Mouse (Mus musculus) lung, embryonic 16.5 days (tissue): ENCODE measurements around the gene Gm3336. TPM values are rescaled to one million over a fixed set of nuclear protein-coding genes. Genes with fewer than 3 reads are reported as not detected.
A peak's percentile ranks its signal among the peaks of the same experiment; 100 is the strongest.

Experiments used
- ATAC-seq: fragments of 200-750 bp; cut with Nextera tagmentation; 2 replicates; pipeline ENCODE4 v1.8.0; 2017; ENCODE audit warnings: low read depth, mild to moderate bottlenecking, moderate library complexity
- H3K27ac ChIP-seq: fragments of 300-500 bp; sonication (generic); 2 replicates; pipeline ENCODE4 v1.5.1; 2014; ENCODE audit warnings: mild to moderate bottlenecking, control low read depth, low read length
- H3K27me3 ChIP-seq: fragments of 300-500 bp; sonication (generic); 2 replicates; pipeline ENCODE4 v1.6.1; 2014; ENCODE audit warnings: low read depth, low read length, mixed read lengths; ENCODE audit not compliant: control insufficient read depth, insufficient read depth
- H3K36me3 ChIP-seq: fragments of 300-500 bp; sonication (generic); 2 replicates; pipeline ENCODE4 v1.6.1; 2014; ENCODE audit warnings: low read length; ENCODE audit not compliant: control insufficient read depth, insufficient read depth
- H3K4me1 ChIP-seq: fragments of 300-500 bp; sonication (generic); replicated peaks from 2 replicates; pipeline ENCODE4 v1.6.1; 2014; ENCODE audit warnings: low read length, mixed read lengths; ENCODE audit not compliant: control insufficient read depth, insufficient read depth
- H3K4me2 ChIP-seq: fragments of 300-500 bp; sonication (generic); 2 replicates; pipeline ENCODE4 v1.6.1; 2014; ENCODE audit warnings: low read depth, low read length, control low read depth
- H3K4me3 ChIP-seq: fragments of 300-500 bp; sonication (generic); 2 replicates; pipeline ENCODE4 v1.5.1; 2014; ENCODE audit warnings: mild to moderate bottlenecking, low read length, control low read depth
- H3K9ac ChIP-seq: fragments of 300-500 bp; sonication (generic); 2 replicates; pipeline ENCODE4 v1.6.1; 2014; ENCODE audit warnings: low read length, control low read depth
- H3K9me3 ChIP-seq: fragments of 300-500 bp; sonication (generic); 2 replicates; pipeline ENCODE4 v1.6.1; 2016; ENCODE audit warnings: low read length; ENCODE audit not compliant: control insufficient read depth
- WGBS: fragments of 180-500 bp; shearing (Covaris S2); extraction: QIAGEN DNeasy Blood & Tissue Kit; methylation state at CpG from one replicate; pipeline ENCODE4 v1.1.7; 2014; 5-methylcytosine and 5-hydroxymethylcytosine counted together
- polyA plus RNA-seq: library from polyadenylated mRNA; unstranded; fragments of >200 nt; fragmentation: Nextera tagmentation; extraction: Ambion mirVana; gene quantifications from 2 replicates; pipeline ENCODE4 v1.2.1, GENCODE M21; 2015

The Gm3336 gene
- polyA plus RNA-seq, 1 experiment from 2014 or later, result not detected

DNA sequence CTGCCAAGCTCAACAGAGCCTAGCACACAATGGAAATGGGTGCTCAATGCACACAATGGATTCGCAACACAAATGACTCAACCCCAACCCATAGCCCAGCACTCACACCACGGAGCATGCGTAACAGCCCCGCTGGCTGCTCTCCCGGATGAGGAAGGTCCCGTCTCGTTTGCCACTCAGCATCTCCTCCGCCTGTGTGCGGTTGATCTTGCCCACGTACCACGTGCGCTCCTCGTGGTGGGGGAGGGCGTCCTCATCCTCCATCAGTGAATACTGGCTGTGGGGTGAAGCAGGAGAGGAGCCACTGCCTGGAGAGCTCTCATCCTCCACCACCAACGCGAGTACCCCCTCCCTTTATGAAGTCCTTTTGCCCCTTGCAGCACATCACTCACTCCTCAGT is 50.6 kb downstream of the Gm3336 start:
- WGBS, result 82% methylated on average over 16 of the region's 16 CpGs
- peaks cover 30% of the 10 kb centered on the region for H3K4me1 ChIP-seq

DNA sequence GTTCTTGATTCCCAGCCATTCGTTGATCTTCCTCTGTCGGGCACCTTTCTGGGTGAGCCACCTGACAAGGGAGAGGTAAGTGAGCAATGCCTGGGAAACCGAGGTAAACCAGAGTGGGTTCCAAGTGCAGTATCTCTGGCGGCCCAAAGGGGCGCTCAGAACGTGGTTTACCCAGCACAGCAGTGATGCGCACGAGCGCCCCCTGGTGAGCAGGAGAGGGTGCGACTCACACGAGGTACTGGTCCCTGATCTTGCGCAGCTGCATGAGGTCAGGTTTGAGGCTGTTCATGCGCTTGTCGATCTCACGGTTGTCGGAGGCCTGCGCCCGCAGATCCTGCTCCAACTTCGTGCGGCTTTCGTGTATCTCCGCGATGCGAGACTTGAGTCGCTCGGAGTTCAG is 51.0 kb downstream of the Gm3336 start:
- Histone ChIP-seq H3K27me3 (no peaks in the 10 kb centered on the region), H3K4me1 (peaks cover 34% of the 10 kb centered on the region), H3K4me3 (no peak overlapping the region), H3K4me2 (no peak overlapping the region), H3K36me3 (peaks cover 19% of the 10 kb centered on the region), H3K9ac (no peak overlapping the region), H3K9me3 (no peaks in the 10 kb centered on the region), H3K27ac (no peak overlapping the region)
- WGBS, result 5% methylated on average over 26 of the region's 26 CpGs
- peak; percentile 41 for ATAC-seq

More for the DNA sequence above, 50.6 kb downstream of the Gm3336 start:
- ATAC-seq, result no peak
- no peaks in the 10 kb centered on the region for H3K9me3 ChIP-seq
- H3K9ac ChIP-seq, result no peak overlapping the region
- no peak overlapping the region for H3K4me2 ChIP-seq
- no peak overlapping the region for H3K4me3 ChIP-seq
- no peaks in the 10 kb centered on the region for H3K27me3 ChIP-seq
- H3K27ac ChIP-seq, result no peak overlapping the region
- peaks cover 18% of the 10 kb centered on the region for H3K36me3 ChIP-seq

DNA sequence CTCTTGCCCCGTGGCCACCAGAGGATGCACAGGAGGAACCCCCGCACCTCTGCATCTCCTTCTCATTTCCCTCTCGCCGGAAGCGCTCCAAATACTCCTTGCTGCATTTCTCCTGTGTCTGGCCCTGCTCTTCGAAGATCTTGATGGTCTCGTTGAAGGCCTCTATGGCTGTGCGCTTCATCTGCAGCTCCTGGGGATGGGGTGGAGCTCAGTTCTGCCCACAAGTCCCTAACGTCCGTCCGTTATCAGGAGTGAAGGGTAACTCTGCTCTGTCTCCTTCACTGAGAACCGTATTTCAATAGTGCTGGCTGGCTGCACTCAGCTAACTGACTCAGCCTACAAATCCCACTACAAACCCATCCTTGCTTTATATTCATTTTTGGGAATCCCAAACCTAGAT is 51.5 kb downstream of the Gm3336 start:
- Histone ChIP-seq H3K27me3 (no peaks in the 10 kb centered on the region), H3K36me3 (peaks cover 23% of the 10 kb centered on the region), H3K9ac (no peak overlapping the region), H3K27ac (no peak overlapping the region), H3K4me3 (no peak overlapping the region), H3K4me2 (no peak overlapping the region), H3K9me3 (no peaks in the 10 kb centered on the region), H3K4me1 (peaks cover 39% of the 10 kb centered on the region)
- 67% methylated on average over 12 of the region's 12 CpGs for WGBS
- ATAC-seq, result no peak

DNA sequence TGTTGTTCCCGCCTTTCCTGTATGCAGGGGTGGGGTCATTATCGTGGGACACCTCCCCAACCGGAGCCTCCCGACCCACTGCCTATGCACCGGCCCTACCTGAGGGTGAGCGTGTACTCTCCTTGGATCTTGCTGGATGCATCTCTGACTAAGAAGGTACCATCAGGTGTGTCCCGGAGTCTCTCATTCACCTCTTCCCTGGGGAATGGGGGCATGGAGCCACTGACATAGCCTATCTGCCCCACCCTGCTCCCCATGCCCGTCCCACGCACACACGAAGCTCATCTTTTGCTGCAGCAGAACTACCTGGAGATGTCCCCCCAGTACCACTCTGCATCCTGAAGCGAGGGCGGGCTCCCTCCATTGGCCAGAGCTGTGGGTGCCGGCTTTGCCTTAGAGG is 52.4 kb downstream of the Gm3336 start:
- no peaks in the 10 kb centered on the region for H3K27me3 ChIP-seq
- WGBS, result 93% methylated on average over 13 of the region's 13 CpGs
- H3K27ac ChIP-seq, result no peak overlapping the region
- no peak overlapping the region for H3K4me3 ChIP-seq
- no peak overlapping the region for H3K4me2 ChIP-seq
- H3K4me1 ChIP-seq, result peaks cover 46% of the 10 kb centered on the region
- peaks cover 23% of the 10 kb centered on the region for H3K36me3 ChIP-seq
- no peaks in the 10 kb centered on the region for H3K9me3 ChIP-seq
- H3K9ac ChIP-seq, result no peak overlapping the region
- ATAC-seq, result no peak

DNA sequence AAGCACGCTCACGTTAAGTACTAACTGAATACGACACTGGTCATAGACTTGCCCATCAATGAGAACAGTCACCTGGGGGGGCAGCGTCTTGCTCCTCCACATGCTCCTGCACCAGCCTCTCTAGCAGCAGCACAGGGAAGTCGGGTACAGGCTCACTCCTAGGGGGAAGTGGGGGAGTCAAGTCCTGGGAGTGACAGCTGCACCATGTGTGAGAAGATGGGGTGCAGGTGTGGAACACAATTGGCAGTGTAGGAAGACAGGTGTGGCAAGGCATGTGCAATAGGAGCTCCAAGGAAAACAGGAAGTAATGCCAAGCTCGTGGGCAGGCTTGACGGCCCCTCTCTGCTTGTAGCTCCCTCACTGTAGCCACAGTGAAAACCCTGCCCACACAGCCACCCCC is 52.9 kb downstream of the Gm3336 start:
- Histone ChIP-seq H3K4me2 (no peak overlapping the region), H3K27ac (no peak overlapping the region), H3K4me1 (peaks cover 44% of the 10 kb centered on the region), H3K36me3 (peaks cover 23% of the 10 kb centered on the region), H3K4me3 (no peak overlapping the region), H3K9ac (no peak overlapping the region), H3K9me3 (no peaks in the 10 kb centered on the region), H3K27me3 (no peaks in the 10 kb centered on the region)
- ATAC-seq, result no peak
- WGBS, result 79% methylated on average over 7 of the region's 7 CpGs

DNA sequence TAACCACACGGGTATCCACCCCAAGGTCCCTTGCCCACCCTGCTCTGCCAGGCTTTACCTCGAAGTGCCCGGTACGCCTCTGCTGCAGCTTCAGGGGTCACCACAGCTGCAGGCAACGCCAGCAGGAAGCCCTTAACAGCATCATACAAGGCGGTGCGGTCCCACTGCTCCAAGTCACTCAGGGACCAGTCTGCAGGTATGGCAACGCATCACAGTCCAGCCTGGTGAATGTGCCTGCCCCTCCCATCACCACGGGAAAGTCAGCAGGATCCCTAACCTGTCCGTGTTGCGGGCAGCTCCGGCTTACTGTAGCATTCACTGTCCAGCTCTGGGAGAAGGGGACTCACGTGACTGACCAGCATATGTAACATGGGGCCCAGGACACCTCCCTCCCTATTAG is 53.7 kb downstream of the Gm3336 start:
- 91% methylated on average over 13 of the region's 13 CpGs for WGBS
- no peak overlapping the region; the same call in 1 of the 2 replicates for H3K9ac ChIP-seq
- peaks cover 23% of the 10 kb centered on the region for H3K36me3 ChIP-seq

More for the DNA sequence above, 53.7 kb downstream of the Gm3336 start:
- Histone ChIP-seq H3K27ac (no peak overlapping the region), H3K4me2 (no peak overlapping the region), H3K4me1 (peaks cover 37% of the 10 kb centered on the region), H3K27me3 (no peaks in the 10 kb centered on the region), H3K4me3 (no peak overlapping the region), H3K9me3 (no peaks in the 10 kb centered on the region)
- ATAC-seq, result no peak

Other genes with a start within 250 kb of the Gm3336 start
- gene Klhl26, start 241.6 kb upstream of the Gm3336 start, polyA plus RNA-seq, result 28.8 and 29.4 TPM in 2 replicates
- gene Tmem59l, start 231.2 kb upstream of the Gm3336 start, polyA plus RNA-seq, result 5.6 and 7.0 TPM in 2 replicates
- gene Crlf1, start 225.4 kb upstream of the Gm3336 start, polyA plus RNA-seq, result 166 and 169 TPM in 2 replicates
- 125 and 133 TPM in 2 replicates for gene Rex1bd, start 211.8 kb upstream of the Gm3336 start, polyA plus RNA-seq
- 917 and 987 TPM in 2 replicates for gene Uba52, start 207.7 kb upstream of the Gm3336 start, polyA plus RNA-seq
- gene Fkbp8, start 190.8 kb upstream of the Gm3336 start, polyA plus RNA-seq, result 300 and 319 TPM in 2 replicates
- 54.0 and 55.3 TPM in 2 replicates for gene Kxd1, start 190.6 kb upstream of the Gm3336 start, polyA plus RNA-seq
- gene Ell, start 179.1 kb upstream of the Gm3336 start, polyA plus RNA-seq, result 19.8 and 21.4 TPM in 2 replicates
- 118 and 121 TPM in 2 replicates for gene Isyna1, start 124.2 kb upstream of the Gm3336 start, polyA plus RNA-seq
- 106 and 108 TPM in 2 replicates for gene Ssbp4, start 109.7 kb upstream of the Gm3336 start, polyA plus RNA-seq
- gene Lrrc25, start 102.4 kb upstream of the Gm3336 start, polyA plus RNA-seq, result 2.0 and 3.2 TPM in 2 replicates
- gene Gdf15, start 86.1 kb upstream of the Gm3336 start, polyA plus RNA-seq, result 0.45 and 0.60 TPM in 2 replicates
- gene Pgpep1, start 58.2 kb upstream of the Gm3336 start, polyA plus RNA-seq, result 43.6 and 46.7 TPM in 2 replicates
- gene Lsm4, start 45.3 kb upstream of the Gm3336 start, polyA plus RNA-seq, result 197 and 214 TPM in 2 replicates
- gene Jund, start 19.6 kb upstream of the Gm3336 start, polyA plus RNA-seq, result 26.2 and 28.8 TPM in 2 replicates
- not detected in 2 replicates for gene Iqcn, start 15.1 kb upstream of the Gm3336 start, polyA plus RNA-seq
- gene Pde4c, start 5.2 kb downstream of the Gm3336 start, polyA plus RNA-seq, result 0.10 and 0.19 TPM in 2 replicates
- gene Rab3a, start 36.1 kb downstream of the Gm3336 start, polyA plus RNA-seq, result 14.8 and 16.2 TPM in 2 replicates
- 37.1 and 39.2 TPM in 2 replicates for gene Mpv17l2, start 42.4 kb downstream of the Gm3336 start, polyA plus RNA-seq
- 56.0 and 56.8 TPM in 2 replicates for gene Pik3r2, start 58.2 kb downstream of the Gm3336 start, polyA plus RNA-seq
- 13.7 and 14.3 TPM in 2 replicates for gene Mast3, start 86.5 kb downstream of the Gm3336 start, polyA plus RNA-seq
- gene Il12rb1, start 89.9 kb downstream of the Gm3336 start, polyA plus RNA-seq, result 0.24 and 0.69 TPM in 2 replicates
- gene Arrdc2, start 121.2 kb downstream of the Gm3336 start, polyA plus RNA-seq, result 4.5 and 5.6 TPM in 2 replicates
- gene Kcnn1, start 144.7 kb downstream of the Gm3336 start, polyA plus RNA-seq, result 0.40 and 0.99 TPM in 2 replicates
- gene Ccdc124, start 155.4 kb downstream of the Gm3336 start, polyA plus RNA-seq, result 99.2 and 106 TPM in 2 replicates
- gene Slc5a5, start 174.2 kb downstream of the Gm3336 start, polyA plus RNA-seq, result 0.13 and 0.16 TPM in 2 replicates
- 5,017 and 5,100 TPM in 2 replicates for gene Rpl18a, start 178.9 kb downstream of the Gm3336 start, polyA plus RNA-seq
- gene Map1s, start 187.4 kb downstream of the Gm3336 start, polyA plus RNA-seq, result 45.9 and 49.2 TPM in 2 replicates